Mouse (Mus musculus): Measurements from ENCODE around the gene Slc22a20. TPM values are rescaled to one million over a fixed set of nuclear protein-coding genes. Genes with fewer than 3 reads are reported as not detected.

The Slc22a20 gene
- not detected in 2 replicates for polyA plus RNA-seq (2015; fragmentation: Nextera tagmentation; extraction: Ambion mirVana)

DNA sequence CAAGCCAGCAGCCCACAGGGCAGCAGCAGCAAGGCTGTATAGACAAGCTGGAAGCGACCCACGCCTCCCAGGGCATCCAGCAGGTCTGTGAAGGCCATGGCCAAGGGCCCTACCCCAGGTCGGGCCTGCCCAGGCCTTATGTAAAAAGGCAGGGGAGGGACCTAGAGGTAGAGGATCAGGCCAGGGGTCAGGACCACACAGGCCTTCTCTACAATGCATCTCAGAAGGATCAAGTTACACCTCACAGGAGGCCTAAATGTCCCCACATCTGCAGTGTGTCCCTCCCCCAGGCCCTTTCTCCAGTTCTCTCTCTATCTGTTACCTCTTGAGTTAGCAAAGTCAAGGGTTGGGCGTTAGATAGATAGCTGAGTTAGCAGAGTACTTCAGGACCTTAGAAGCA is at the start of gene Slc22a20:
TSS of gene Slc22a20 (minus strand) at position 101 of the 400 bp plus-strand sequence.
- Histone ChIP-seq H3K27me3 (replicated peaks) (no peaks in the 10 kb centered on the region), H3K9me3 (replicated peaks) (no peaks in the 10 kb centered on the region), H3K4me2 (no peak within 1 kb of the TSS), H3K9ac (replicated peaks) (no peak within 1 kb of the TSS), H3K4me1 (peaks cover 16% of the 10 kb centered on the region), H3K27ac (replicated peaks) (no peak within 1 kb of the TSS), H3K36me3 (no peaks in the 10 kb centered on the region), H3K4me3 (replicated peaks) (no peak within 1 kb of the TSS)
- no peak for ATAC-seq (ENCODE audit: low FRiP score)
- WGBS = 46% methylated on average over 4 of the region's 4 CpGs

DNA sequence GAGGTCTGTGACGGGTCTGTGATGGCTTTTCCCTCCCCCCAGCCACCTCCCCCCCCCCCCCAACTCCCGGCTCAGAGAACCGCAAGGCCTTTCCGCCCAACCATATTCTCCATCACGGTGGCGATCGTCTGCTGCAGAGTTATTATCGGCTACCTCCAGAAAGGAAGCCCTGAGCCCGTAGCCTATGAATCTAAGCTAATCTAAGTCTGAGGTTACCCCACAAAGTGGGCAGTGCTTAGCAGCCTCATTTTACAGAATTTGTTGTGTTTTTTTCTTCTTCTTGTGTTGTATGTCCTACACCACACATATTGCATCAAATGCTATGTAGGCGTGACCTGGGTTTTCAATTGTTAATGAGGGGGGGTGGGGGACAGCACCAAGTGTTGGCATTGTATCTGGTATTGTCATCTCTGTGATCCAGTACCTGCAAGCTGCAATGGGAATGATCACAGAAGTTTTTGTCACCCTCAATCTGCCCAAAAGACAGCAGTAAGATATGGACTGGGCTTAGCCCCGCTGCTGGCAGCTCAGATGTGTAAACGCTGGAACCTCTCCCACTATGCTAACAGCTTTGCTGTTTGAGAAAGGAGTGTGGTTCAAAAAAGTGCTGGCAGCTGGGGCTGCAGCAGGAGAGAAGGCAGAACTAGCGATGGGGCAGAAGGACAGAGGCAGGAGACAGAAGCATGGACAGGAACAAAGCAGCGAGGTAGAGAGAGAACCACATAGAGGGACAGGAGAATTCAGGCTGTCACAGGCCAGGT is 44.8 kb upstream of the Slc22a20 start:
- Histone ChIP-seq H3K27me3 (replicated peaks) (no peaks in the 10 kb centered on the region), H3K27ac (replicated peaks) (no peak overlapping the region), H3K4me2 (no peak overlapping the region), H3K9ac (replicated peaks) (no peak overlapping the region), H3K36me3 (no peaks in the 10 kb centered on the region), H3K9me3 (replicated peaks) (no peaks in the 10 kb centered on the region), H3K4me3 (replicated peaks) (no peak overlapping the region), H3K4me1 (no peaks in the 10 kb centered on the region)
- no peak for ATAC-seq (ENCODE audit: low FRiP score)
- WGBS = 79% methylated on average over 14 of the region's 14 CpGs

DNA sequence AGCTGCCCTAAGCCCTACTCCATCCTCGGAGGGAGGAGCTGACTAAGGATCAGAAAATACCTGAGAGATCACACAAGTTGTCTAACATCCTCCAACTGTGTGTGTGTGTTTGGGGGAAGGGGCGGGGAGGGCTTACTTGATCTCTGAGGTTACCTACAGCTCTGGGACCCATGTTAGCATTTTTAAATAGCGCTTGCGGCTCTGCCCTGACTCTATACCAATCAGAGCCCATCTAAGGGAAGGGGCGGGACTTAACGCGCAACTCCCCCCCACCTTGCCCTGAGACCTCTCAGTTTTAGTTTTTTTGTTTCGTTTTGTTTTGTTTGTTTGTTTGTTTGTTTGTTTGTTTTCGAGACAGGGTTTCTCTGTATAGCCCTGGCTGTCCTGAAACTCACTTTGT is 43.5 kb upstream of the Slc22a20 start:
- no peak overlapping the region for H3K27ac ChIP-seq (replicated peaks)
- WGBS = 85% methylated on average over 9 of the region's 9 CpGs
- H3K9me3 ChIP-seq (replicated peaks) = no peaks in the 10 kb centered on the region
- H3K4me3 ChIP-seq (replicated peaks) = no peak overlapping the region
- H3K27me3 ChIP-seq (replicated peaks) = no peaks in the 10 kb centered on the region
- H3K4me1 ChIP-seq = no peaks in the 10 kb centered on the region
- ATAC-seq (ENCODE audit: low FRiP score) = no peak
- H3K36me3 ChIP-seq = no peaks in the 10 kb centered on the region
- H3K4me2 ChIP-seq = no peak overlapping the region
- no peak overlapping the region for H3K9ac ChIP-seq (replicated peaks)

DNA sequence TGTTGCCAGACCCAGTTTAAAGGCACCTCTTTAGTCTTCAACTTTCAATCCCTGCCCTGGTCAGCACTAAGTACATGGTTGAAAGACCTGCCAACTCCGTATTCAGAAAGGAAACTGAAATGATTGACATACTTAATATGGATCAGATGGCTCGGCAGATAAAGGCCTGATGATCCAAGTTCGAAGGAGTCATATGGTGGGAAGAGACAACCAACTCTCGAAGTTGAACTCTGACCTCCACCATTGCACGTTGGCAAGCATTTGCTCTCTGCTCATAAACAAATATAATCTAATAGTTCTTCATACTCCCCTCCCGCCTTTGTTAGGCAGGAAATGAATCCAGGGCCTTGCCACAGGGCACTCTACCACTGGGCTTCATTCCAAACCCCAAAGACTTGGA is 43.0 kb upstream of the Slc22a20 start:
- no peak overlapping the region for H3K27ac ChIP-seq (replicated peaks)
- no peaks in the 10 kb centered on the region for H3K27me3 ChIP-seq (replicated peaks)
- no peaks in the 10 kb centered on the region for H3K4me1 ChIP-seq
- 91% methylated on average over 6 of the region's 6 CpGs for WGBS
- no peak overlapping the region for H3K9ac ChIP-seq (replicated peaks)
- H3K9me3 ChIP-seq (replicated peaks) = no peaks in the 10 kb centered on the region
- no peak overlapping the region for H3K4me2 ChIP-seq
- no peak overlapping the region for H3K4me3 ChIP-seq (replicated peaks)
- H3K36me3 ChIP-seq = no peaks in the 10 kb centered on the region
- ATAC-seq (ENCODE audit: low FRiP score) = no peak

DNA sequence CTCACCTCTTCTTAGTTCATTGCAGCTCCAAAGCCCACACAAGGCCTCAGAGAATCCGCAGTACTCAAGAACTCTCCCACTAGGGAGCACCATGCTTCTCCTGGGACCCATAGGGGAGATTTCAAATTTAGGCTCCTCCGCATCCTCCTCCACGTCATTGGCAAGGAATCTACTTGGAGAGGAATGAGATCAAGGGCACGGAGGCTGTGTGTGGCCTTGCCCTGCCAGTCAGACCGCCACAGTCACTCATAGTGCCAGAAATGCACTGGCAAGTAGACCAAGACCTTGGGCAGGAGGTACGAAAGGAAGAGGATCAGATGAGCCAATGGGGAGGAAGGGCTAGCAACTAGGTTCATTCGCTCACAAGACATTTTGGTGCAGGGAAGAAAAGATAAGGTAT is 38.0 kb upstream of the Slc22a20 start:
- Histone ChIP-seq H3K4me1 (no peaks in the 10 kb centered on the region), H3K27ac (replicated peaks) (no peak overlapping the region), H3K4me2 (no peak overlapping the region), H3K4me3 (replicated peaks) (no peak overlapping the region), H3K27me3 (replicated peaks) (no peaks in the 10 kb centered on the region), H3K9me3 (replicated peaks) (no peaks in the 10 kb centered on the region), H3K9ac (replicated peaks) (no peak overlapping the region), H3K36me3 (no peaks in the 10 kb centered on the region)
- ATAC-seq (ENCODE audit: low FRiP score) = no peak
- WGBS = 90% methylated on average over 7 of the region's 7 CpGs

DNA sequence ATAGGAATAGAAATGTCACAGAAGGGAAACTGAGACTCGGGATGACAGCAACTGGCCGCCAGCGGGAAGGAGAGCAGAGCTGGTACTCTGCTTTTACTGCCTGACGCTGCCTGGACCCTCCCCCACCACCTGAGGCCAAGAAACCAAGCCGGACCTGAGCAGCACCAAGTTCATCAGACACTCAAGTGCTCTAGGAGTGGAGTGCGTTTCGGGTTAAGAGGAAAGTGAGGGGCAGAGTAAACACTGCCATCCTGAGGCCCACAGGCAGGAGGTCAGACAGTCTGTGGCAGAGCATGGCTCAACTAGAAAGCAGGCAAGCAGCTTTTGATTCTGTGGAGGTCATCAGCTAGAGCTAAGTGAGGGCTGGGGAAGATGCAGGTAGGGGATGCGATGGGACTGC is 37.1 kb upstream of the Slc22a20 start:
- 0 out of 2 replicates have a peak, but pooled peaks cover 3% of the 10 kb centered on the region for H3K4me1 ChIP-seq
- no peaks in the 10 kb centered on the region for H3K36me3 ChIP-seq
- ATAC-seq (ENCODE audit: low FRiP score) = no peak
- H3K9me3 ChIP-seq (replicated peaks) = no peaks in the 10 kb centered on the region
- no peak overlapping the region for H3K4me3 ChIP-seq (replicated peaks)
- H3K27me3 ChIP-seq (replicated peaks) = no peaks in the 10 kb centered on the region
- WGBS = 63% methylated on average over 8 of the region's 8 CpGs
- H3K4me2 ChIP-seq = no peak overlapping the region
- H3K27ac ChIP-seq (replicated peaks) = no peak overlapping the region
- no peak overlapping the region for H3K9ac ChIP-seq (replicated peaks)

DNA sequence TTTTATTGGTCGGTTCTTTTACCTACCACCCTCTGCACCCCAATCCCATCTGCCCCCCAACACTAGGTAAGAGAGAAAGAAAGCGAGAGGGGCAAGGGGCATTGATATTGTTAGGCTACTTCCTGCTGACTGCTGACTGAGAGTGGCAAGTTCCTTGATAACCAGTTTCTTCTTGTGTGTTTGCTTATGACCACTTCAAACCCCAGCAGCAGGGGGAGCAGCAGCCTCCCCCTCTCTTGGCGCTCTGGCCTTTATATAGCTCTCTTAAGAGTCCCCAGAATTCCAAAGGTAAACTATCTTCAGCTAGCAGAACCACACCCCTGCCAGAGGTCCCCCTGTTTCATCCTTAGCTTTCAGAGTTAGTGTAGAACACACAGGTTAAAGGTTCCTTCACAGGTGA is 34.3 kb upstream of the Slc22a20 start:
- H3K27ac ChIP-seq (replicated peaks) = no peak overlapping the region
- H3K4me2 ChIP-seq = no peak overlapping the region
- H3K9me3 ChIP-seq (replicated peaks) = no peaks in the 10 kb centered on the region
- WGBS = 63% methylated on average over 3 of the region's 3 CpGs
- no peak overlapping the region for H3K4me3 ChIP-seq (replicated peaks)
- ATAC-seq (ENCODE audit: low FRiP score) = no peak
- no peaks in the 10 kb centered on the region for H3K36me3 ChIP-seq
- no peak overlapping the region for H3K9ac ChIP-seq (replicated peaks)
- H3K4me1 ChIP-seq = peaks cover 15% of the 10 kb centered on the region
- peaks cover 18% of the 10 kb centered on the region for H3K27me3 ChIP-seq (replicated peaks)

DNA sequence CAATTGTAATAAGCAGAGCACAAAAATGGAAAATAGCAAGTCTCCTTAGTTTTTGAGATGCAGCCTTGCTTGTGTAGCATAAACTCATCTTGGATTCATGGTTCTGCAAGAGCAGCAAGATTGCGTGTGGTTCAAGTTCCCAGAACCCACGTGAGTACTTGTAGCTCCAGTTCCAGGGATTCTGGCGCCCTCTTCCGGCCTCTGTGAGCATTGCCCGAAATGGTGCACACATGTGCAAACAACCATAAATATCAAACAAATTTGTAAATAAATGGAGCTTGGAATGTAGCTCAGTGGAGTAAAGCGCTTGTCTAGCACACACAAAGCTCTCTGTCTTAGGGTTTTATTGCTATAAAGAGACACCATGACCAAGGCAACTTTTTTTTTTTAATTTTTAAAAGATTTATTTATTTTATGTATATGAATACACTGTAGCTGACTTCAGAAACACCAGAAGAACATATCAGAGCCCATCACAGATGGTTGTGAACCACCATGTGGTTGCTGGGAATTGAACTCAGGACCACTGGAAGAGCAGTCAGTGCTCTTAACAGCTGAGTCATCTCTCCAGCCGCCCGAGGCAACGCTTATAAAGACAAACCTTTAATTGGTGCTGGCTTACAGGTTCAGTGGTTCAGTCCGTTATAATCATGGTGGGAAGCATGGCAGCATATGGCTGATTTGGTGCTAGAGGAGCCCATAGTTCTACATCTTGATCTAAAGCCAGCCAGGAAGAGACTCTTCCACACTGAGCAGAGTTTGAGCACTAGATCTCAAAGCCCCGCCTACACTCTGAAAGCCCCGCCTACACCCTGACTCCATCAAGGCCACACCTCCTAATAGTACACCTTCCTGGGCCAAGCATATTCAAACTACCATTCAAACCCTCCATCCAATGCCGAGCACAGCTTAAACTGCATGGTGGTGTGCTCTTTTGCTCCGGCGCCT is 32.5 kb upstream of the Slc22a20 start:
- no peak for ATAC-seq (ENCODE audit: low FRiP score)
- H3K36me3 ChIP-seq = no peaks in the 10 kb centered on the region

DNA sequence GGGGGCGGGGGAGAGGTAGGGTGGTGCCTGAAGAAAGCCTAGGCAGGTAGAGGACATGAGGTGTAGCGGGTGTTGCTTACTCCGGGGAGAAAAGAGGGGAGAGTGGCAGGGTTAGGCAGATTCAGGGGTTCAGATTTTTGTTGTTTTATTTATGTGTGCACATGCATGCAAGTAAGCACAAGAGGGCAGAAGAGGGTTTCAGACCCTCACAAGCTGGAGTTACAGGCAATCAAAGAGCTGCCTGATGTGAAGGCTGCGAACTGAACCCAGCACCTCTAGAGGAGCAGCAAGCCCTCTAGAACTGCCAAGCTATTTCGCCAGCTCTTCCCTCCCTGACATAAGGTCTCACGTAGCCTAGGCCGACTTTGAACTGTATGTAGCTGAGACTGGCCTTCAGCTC is 30.6 kb upstream of the Slc22a20 start:
- WGBS = 44% methylated on average over 7 of the region's 7 CpGs
- no peak for ATAC-seq (ENCODE audit: low FRiP score)
- Histone ChIP-seq H3K4me3 (replicated peaks) (no peak overlapping the region), H3K9ac (replicated peaks) (no peak overlapping the region), H3K27ac (replicated peaks) (no peak overlapping the region), H3K27me3 (replicated peaks) (peaks cover 29% of the 10 kb centered on the region), H3K4me2 (peak overlapping the region; percentile 84), H3K4me1 (peaks cover 21% of the 10 kb centered on the region), H3K9me3 (replicated peaks) (no peaks in the 10 kb centered on the region), H3K36me3 (no peaks in the 10 kb centered on the region)

More for the DNA sequence above, 32.5 kb upstream of the Slc22a20 start:
- Histone ChIP-seq H3K4me1 (peaks cover 21% of the 10 kb centered on the region), H3K9me3 (replicated peaks) (no peaks in the 10 kb centered on the region), H3K4me3 (replicated peaks) (no peak overlapping the region), H3K27me3 (replicated peaks) (peaks cover 29% of the 10 kb centered on the region), H3K27ac (replicated peaks) (no peak overlapping the region), H3K4me2 (no peak overlapping the region), H3K9ac (replicated peaks) (no peak overlapping the region)
- WGBS = 29% methylated on average over 15 of the region's 15 CpGs

DNA sequence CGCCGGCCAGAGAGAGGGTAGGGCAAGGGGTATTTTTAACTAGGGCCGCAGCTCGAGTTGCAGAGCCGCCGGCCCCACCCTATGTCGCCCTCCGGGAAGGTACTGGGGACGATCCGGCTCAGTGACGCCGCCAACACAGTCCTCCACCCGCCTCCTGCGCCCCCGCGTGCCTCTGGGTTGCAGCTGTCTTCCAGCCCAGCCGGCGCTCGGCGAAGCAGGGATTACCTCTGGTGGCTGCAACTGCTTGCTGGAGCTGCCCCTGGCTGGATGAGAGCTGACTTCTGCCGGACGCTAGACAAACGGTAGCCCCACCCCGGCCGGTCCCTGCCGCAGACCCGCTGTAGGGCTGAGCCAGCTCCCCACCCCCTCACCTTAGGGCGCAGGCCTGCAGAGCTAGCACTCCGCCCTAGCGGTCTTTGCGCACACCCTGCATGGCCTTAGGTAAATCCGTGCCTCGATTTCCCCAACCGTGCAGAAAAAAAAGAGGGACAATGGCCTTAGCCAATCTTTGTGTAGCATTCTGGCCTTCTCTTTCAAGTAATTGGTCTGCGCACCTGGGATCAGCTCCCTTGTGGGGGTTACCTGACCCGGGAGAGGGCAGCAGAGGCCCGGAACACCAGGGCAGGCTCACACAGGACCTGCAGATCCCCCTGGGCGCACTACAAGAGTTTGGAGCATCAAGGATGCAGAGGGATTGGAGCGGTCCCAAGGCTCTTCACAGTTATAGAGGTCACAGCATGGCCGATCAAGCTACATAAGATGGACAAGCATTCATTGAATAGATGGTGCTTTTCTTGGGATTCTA is 29.8 kb upstream of the Slc22a20 start, which contains the start of gene Capn1:
TSS of gene Capn1 (minus strand) at position 387 of the 805 bp plus-strand sequence.
- Histone ChIP-seq H3K4me1 (peaks cover 21% of the 10 kb centered on the region), H3K4me2 (peak within 1 kb of the TSS; percentile 84), H3K4me3 (replicated peaks) (peak within 1 kb of the TSS; percentile 49), H3K9ac (replicated peaks) (peak within 1 kb of the TSS; percentile 60), H3K27ac (replicated peaks) (peak within 1 kb of the TSS; percentile 18; the same call in 1 of the 2 replicates), H3K27me3 (replicated peaks) (peaks cover 29% of the 10 kb centered on the region), H3K9me3 (replicated peaks) (no peaks in the 10 kb centered on the region), H3K36me3 (no peaks in the 10 kb centered on the region)
- peak; percentile 82; the same call in 1 of the 2 replicates for ATAC-seq (ENCODE audit: low FRiP score)
- WGBS = 2% methylated on average over 40 of the region's 40 CpGs

DNA sequence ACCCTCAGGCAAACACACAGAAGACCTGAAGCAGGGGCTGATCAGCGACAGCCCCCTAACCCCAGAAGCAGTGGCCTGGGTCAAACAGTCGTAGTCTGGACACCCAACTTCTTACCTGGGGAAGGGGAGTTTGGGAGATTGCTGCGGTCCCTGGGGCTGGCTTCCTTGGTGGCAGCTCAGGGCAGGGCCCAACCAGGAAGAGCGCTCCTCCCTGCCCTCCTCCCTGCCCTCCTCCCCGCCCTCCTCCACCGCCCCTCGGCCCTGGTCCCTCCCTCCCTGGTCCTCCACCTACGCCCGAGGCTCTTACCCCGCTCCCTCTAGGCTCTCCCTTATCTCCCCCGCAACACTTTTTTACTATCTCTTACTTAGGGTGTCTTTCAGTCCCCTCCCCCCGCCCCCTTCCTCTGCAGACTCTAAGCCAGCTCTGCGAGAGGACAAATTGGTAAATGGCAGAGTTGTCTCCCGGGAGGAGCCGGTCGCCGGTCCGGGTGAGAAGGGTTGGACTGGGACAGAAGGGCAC is 29.1 kb upstream of the Slc22a20 start:
- peak overlapping the region; percentile 18; the same call in 1 of the 2 replicates for H3K27ac ChIP-seq (replicated peaks)
- 2% methylated on average over 16 of the region's 18 CpGs for WGBS
- peak; percentile 40; the same call in 1 of the 2 replicates for ATAC-seq (ENCODE audit: low FRiP score)

More for the DNA sequence above, 29.1 kb upstream of the Slc22a20 start:
- Histone ChIP-seq H3K9me3 (replicated peaks) (no peaks in the 10 kb centered on the region), H3K27me3 (replicated peaks) (peaks cover 29% of the 10 kb centered on the region), H3K4me1 (peaks cover 21% of the 10 kb centered on the region), H3K36me3 (no peaks in the 10 kb centered on the region), H3K9ac (replicated peaks) (peak overlapping the region; percentile 60), H3K4me2 (peak overlapping the region; percentile 84), H3K4me3 (replicated peaks) (peak overlapping the region; percentile 49)
